Mouse (Mus musculus): ENCODE results near the gene Ear10. TPM values are rescaled to one million over a fixed set of nuclear protein-coding genes. Genes with fewer than 3 reads are reported as not detected.
A peak's percentile ranks its signal among the peaks of the same experiment; 100 is the strongest.
"Not testable (repeated sequence)": the region's sequence is repeated elsewhere in the genome, so short reads cannot be mapped to it uniquely, and the experiment has no call there.

The Ear10 gene
- total and polyA plus RNA-seq, 2 experiments from 2014 or later: not detected

DNA sequence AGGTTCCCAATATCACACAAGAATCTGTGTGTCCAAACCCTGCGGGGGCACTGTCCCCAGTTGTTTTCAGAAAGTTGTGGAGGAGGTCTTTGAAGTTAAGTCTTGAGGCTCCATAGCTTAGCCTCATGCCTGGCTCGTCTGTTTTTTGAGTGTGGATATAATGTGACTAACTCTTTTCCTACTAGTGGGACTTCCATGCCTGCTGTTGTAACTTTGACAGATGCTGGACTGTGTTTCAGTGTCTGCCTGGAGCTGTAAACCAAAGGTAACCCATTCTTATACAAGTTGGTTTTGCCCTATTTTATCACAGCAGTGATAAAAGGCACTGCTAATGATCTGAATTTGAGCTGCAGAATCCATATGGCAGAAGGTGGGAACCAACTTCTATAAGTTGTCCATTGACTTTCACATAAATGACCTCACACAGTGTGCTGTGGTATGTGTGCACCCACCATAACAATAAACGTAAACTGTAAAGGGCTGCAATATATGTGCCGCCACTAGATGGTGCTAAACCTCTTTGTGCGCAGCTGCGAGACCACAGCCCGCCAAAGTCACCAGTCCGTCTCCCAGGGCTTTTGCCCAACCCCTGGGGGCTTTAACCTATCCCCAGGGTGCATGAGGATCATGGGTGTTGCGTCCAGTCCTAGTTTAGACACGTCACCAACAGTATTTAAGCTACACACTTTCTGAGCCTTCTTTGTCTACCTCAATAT, 1.5 kb upstream of the Ear10 start, which contains the start of gene Gm8113:
TSS of gene Gm8113 (plus strand) at position 703 of the 716 bp plus-strand sequence.
- peak within 1 kb of the TSS; percentile 50; the same call in 1 of the 2 replicates for H3K27ac ChIP-seq (ENCODE audit: low read depth, low read length)
- H3K4me1 ChIP-seq (ENCODE audit: insufficient read depth); H3K27me3 ChIP-seq (ENCODE audit: insufficient read depth, low read length); H3K9me3 ChIP-seq (ENCODE audit: low read length); H3K36me3 ChIP-seq (ENCODE audit: insufficient read depth): not testable (repeated sequence)
- WGBS: 6% methylated on average over 10 of the region's 10 CpGs
- peak within 1 kb of the TSS; percentile 53 for H3K9ac ChIP-seq
- H3K4me3 ChIP-seq (ENCODE audit: low read depth, low read length): peak within 1 kb of the TSS; percentile 48
- peak within 1 kb of the TSS; percentile 49 for H3K4me2 ChIP-seq (ENCODE audit: low read depth)
- peak; percentile 86 for TF ChIP-seq CTCF (IDR thresholded peaks at IDR 0.05; ENCODE audit: low read depth)
- DNase-seq: peak; percentile 89
- peak; percentile 98 for ATAC-seq

DNA sequence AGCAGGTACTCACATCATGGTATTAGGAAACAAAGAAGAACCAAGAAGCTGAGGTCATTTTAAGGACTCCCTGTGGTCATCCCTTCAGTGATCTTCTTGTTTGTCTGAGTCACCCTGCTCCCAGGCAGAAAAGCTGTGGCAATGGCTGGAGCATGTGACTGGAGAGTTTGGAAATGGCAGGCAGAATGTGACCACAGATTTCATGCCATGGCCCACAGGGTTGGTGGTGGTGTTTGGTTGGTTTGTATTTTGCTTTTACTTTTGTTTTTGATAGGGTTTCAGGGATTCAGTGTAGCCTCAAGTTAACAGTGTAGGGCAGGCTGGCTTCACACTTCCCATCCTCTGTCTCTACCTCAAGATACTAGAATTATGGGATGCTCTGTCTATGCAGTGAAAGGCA, 5.1 kb downstream of the Ear10 start:
- not testable (repeated sequence) for H3K36me3 ChIP-seq (ENCODE audit: insufficient read depth); ATAC-seq; DNase-seq; H3K4me3 ChIP-seq (ENCODE audit: low read depth, low read length); H3K9me3 ChIP-seq (ENCODE audit: low read length); H3K4me1 ChIP-seq (ENCODE audit: insufficient read depth); H3K9ac ChIP-seq; H3K27me3 ChIP-seq (ENCODE audit: insufficient read depth, low read length); H3K4me2 ChIP-seq (ENCODE audit: low read depth); H3K27ac ChIP-seq (ENCODE audit: low read depth, low read length)

- H3K4me3 ChIP-seq (ENCODE audit: low read depth, low read length); H3K27me3 ChIP-seq (ENCODE audit: insufficient read depth, low read length); H3K4me2 ChIP-seq (ENCODE audit: low read depth); ATAC-seq; H3K27ac ChIP-seq (ENCODE audit: low read depth, low read length); H3K9me3 ChIP-seq (ENCODE audit: low read length); H3K36me3 ChIP-seq (ENCODE audit: insufficient read depth); DNase-seq; H3K9ac ChIP-seq; H3K4me1 ChIP-seq (ENCODE audit: insufficient read depth): not testable (repeated sequence)
- 88% methylated on average over 3 of the region's 3 CpGs for WGBS
Measured at GRCm38 (mm10) chr14:43898577-43898976, 24.8 kb downstream of the Ear10 start.

- H3K4me1 ChIP-seq (ENCODE audit: insufficient read depth); H3K4me3 ChIP-seq (ENCODE audit: low read depth, low read length); H3K9me3 ChIP-seq (ENCODE audit: low read length); ATAC-seq; H3K9ac ChIP-seq; H3K36me3 ChIP-seq (ENCODE audit: insufficient read depth); H3K27me3 ChIP-seq (ENCODE audit: insufficient read depth, low read length); DNase-seq; H3K4me2 ChIP-seq (ENCODE audit: low read depth); H3K27ac ChIP-seq (ENCODE audit: low read depth, low read length): not testable (repeated sequence)
- 52% methylated on average over 1 of the region's 2 CpGs for WGBS
Measured at GRCm38 (mm10) chr14:43895357-43895756, 28.0 kb downstream of the Ear10 start.

- H3K27ac ChIP-seq (ENCODE audit: low read depth, low read length); H3K36me3 ChIP-seq (ENCODE audit: insufficient read depth); H3K9me3 ChIP-seq (ENCODE audit: low read length); H3K4me1 ChIP-seq (ENCODE audit: insufficient read depth); H3K4me3 ChIP-seq (ENCODE audit: low read depth, low read length); ATAC-seq; H3K9ac ChIP-seq; H3K27me3 ChIP-seq (ENCODE audit: insufficient read depth, low read length); DNase-seq; H3K4me2 ChIP-seq (ENCODE audit: low read depth): not testable (repeated sequence)
- WGBS: 83% methylated on average over 1 of the region's 1 CpGs
Measured at GRCm38 (mm10) chr14:43891288-43891687, 32.1 kb downstream of the Ear10 start.

GRCm38 (mm10) chr14:43886235-43886634, 37.1 kb downstream of the Ear10 start:
- H3K4me2 ChIP-seq (ENCODE audit: low read depth); ATAC-seq; DNase-seq; H3K9ac ChIP-seq; H3K4me1 ChIP-seq (ENCODE audit: insufficient read depth); H3K27ac ChIP-seq (ENCODE audit: low read depth, low read length); H3K27me3 ChIP-seq (ENCODE audit: insufficient read depth, low read length); H3K9me3 ChIP-seq (ENCODE audit: low read length); H3K4me3 ChIP-seq (ENCODE audit: low read depth, low read length); H3K36me3 ChIP-seq (ENCODE audit: insufficient read depth): not testable (repeated sequence)
- 33% methylated on average over 1 of the region's 1 CpGs for WGBS

- not testable (repeated sequence) for ATAC-seq; H3K4me3 ChIP-seq (ENCODE audit: low read depth, low read length); H3K4me2 ChIP-seq (ENCODE audit: low read depth); DNase-seq; H3K27me3 ChIP-seq (ENCODE audit: insufficient read depth, low read length); H3K9me3 ChIP-seq (ENCODE audit: low read length); H3K4me1 ChIP-seq (ENCODE audit: insufficient read depth); H3K36me3 ChIP-seq (ENCODE audit: insufficient read depth); H3K9ac ChIP-seq; H3K27ac ChIP-seq (ENCODE audit: low read depth, low read length)
- 92% methylated on average over 5 of the region's 5 CpGs for WGBS
Measured at GRCm38 (mm10) chr14:43879966-43880545, 43.3 kb downstream of the Ear10 start.

- H3K27me3 ChIP-seq (ENCODE audit: insufficient read depth, low read length); H3K4me2 ChIP-seq (ENCODE audit: low read depth); H3K4me3 ChIP-seq (ENCODE audit: low read depth, low read length); H3K4me1 ChIP-seq (ENCODE audit: insufficient read depth); H3K27ac ChIP-seq (ENCODE audit: low read depth, low read length); H3K9ac ChIP-seq; ATAC-seq; H3K9me3 ChIP-seq (ENCODE audit: low read length); H3K36me3 ChIP-seq (ENCODE audit: insufficient read depth); DNase-seq: not testable (repeated sequence)
- 71% methylated on average over 1 of the region's 2 CpGs for WGBS
Measured at GRCm38 (mm10) chr14:43877789-43878188, 45.6 kb downstream of the Ear10 start.

DNA sequence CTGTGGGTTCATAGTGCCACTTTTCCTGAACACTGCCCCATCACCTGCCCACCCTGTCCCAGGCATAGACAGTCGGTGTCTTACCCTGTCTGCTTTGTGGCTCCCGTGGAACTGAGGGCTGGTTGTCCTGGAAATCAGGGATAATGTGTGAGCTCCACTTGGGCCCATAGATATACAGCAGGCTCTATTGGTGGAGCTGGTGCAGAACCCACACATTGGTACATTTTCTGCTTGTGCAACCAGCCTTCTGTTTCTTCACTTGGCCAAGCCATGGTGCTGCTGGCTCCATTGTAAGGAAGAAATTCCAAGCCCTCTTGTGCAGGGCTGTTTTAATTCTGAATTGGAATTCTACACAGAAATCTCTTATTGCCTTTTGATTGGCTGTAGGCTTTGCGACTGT, 47.9 kb downstream of the Ear10 start, which contains the start of gene Ear1:
TSS of gene Ear1 (minus strand) at position 101 of the 400 bp plus-strand sequence.
- not testable (repeated sequence) for ATAC-seq; H3K9ac ChIP-seq; H3K4me1 ChIP-seq (ENCODE audit: insufficient read depth); H3K36me3 ChIP-seq (ENCODE audit: insufficient read depth); H3K27me3 ChIP-seq (ENCODE audit: insufficient read depth, low read length); H3K4me2 ChIP-seq (ENCODE audit: low read depth); H3K4me3 ChIP-seq (ENCODE audit: low read depth, low read length); DNase-seq; H3K27ac ChIP-seq (ENCODE audit: low read depth, low read length); H3K9me3 ChIP-seq (ENCODE audit: low read length)
- WGBS: 86% methylated on average over 2 of the region's 3 CpGs

DNA sequence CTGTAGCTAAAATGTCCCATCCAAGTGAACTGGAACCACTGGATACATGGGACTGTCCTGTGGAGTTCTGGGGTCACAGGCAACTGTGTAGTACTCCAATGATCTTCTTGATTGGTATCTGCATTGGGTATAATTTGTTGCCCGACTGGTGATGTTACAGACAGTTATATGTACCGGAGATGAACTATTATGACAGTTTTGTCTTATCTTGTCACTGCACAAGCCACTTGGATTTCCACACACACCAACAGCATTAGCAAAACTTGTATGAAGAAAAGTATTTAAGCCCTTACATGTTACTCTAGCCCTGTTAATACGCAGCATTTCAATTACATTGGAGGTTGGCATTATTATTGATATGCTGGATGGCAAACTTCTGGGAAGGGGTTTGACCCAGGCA, 48.5 kb downstream of the Ear10 start:
- not testable (repeated sequence) for H3K4me3 ChIP-seq (ENCODE audit: low read depth, low read length); DNase-seq; H3K27ac ChIP-seq (ENCODE audit: low read depth, low read length); H3K9me3 ChIP-seq (ENCODE audit: low read length); H3K4me1 ChIP-seq (ENCODE audit: insufficient read depth); H3K36me3 ChIP-seq (ENCODE audit: insufficient read depth); H3K4me2 ChIP-seq (ENCODE audit: low read depth); ATAC-seq; H3K27me3 ChIP-seq (ENCODE audit: insufficient read depth, low read length); H3K9ac ChIP-seq
- WGBS: 93% methylated on average over 3 of the region's 3 CpGs

Measured in forebrain, postnatal 0 days (tissue).